Mouse (Mus musculus): Measurements from ENCODE around the gene C2cd3. TPM values are rescaled to one million over a fixed set of nuclear protein-coding genes. Genes with fewer than 3 reads are reported as not detected.

Gene C2cd3
- 20.5 and 20.6 TPM in 2 replicates for polyA plus RNA-seq (2015; fragmentation: Nextera tagmentation; extraction: Ambion mirVana)

DNA sequence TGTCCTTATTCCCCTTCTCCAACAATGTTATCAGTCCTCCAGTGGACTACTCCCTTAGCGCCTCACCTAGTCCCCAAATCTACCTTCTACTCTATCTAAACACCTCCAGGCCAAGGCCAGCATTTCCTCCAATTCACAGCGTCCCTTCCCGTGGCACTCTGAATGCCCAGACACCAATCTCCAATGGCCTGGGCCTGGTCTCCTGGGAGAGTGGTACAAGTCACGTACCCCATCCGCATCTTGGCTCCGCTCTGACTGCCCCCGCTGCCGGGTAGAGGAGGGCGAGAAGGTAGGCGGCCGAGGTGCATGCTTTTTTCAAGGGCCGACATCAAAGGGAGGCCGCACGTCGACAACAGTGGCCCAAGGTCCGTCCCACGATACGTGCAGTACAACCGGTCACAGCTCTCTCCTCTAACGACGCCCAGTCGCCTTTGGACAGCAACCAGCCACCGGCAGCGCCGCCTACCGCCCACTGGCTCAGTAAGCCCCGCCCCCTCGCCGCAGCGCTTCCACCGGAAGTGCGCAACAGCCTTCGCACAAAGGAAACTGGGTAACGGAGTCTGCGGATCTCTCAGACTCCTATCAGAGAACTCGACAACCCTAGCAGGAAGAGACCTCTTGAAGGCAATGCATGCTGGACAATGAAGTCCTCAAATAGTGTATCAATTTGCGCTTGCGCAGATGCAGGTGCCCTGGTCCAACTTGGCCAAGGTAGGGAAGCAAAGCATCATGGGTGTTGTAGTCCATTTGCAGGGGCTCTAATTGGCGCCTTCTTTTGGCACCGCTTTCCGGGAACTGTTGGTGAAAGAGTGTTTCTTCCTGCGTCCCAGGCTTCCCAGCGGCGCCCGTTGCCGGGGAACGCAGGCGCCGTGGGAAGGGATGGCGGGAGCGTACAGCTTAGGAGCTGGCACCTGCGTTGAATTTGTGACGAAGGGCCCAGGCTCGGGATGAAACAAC is at the start of gene C2cd3, which contains the start of gene Ppme1:
Gene C2cd3, plus strand, starts transcription at position 739 of the 957 bp plus-strand sequence.
Gene Ppme1, minus strand, starts transcription at position 813 of the 957 bp plus-strand sequence.
- DNase-seq (ENCODE audit: low spot score), result peak; percentile 99

DNA sequence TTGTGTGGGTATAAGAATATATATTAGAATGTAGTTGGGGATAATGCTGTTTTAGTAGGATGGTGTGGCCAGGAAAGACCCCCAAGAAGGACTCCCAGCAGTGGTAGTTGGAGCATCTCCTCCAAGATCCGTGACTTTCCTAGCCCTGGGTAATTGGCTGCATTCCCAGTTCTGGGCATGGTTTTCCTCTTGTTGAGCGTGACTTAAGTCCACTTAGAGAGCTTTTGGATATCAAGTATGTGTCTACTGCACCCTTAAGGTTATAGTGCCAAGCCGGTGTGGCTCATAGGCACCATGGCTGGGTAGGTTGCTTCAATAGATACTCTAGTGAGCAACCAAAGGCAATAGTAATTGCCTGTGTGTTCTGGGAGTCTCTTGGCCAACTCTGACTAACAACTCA is 48.3 kb upstream of the C2cd3 start:
- no peak for DNase-seq (ENCODE audit: low spot score)

DNA sequence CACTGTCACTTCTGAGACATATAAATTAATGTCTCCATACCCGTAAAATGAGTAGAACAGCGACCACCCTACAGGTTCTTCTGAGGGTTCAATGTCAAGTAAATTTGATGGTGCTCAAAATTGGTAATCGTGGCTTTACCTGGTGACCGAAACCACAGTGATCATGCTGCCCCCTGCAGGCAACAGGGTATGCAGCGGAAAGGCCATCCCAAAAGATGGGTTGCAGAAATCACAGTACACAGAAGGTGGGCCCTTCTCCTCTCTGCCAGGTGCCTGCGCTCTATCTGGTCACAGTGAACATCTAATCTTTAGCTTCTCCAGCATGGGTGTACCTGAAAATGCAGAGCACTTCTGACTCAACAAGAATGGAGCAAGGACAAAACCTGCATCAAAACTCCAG is 46.6 kb upstream of the C2cd3 start:
- DNase-seq (ENCODE audit: low spot score), result peak; percentile 5

DNA sequence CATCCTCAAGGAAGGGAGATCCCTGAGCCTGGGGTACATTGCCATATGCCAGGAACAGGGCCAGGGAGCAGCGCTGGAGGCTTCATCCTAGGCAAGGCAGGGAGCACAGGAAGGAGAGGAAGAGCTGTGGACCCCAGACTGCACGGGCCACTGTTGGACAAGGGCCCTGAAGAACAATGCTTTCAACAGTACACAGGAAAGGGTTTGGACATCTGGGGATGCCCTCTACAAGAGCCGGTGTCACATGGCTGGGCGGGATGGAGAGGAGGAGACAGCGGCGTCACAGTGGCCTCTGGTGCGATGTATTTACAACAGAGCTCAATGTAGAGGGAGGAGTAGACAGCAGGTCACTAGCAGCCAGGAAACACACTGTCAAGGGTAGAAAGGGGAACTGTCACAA is 44.5 kb upstream of the C2cd3 start:
- DNase-seq (ENCODE audit: low spot score), result no peak

DNA sequence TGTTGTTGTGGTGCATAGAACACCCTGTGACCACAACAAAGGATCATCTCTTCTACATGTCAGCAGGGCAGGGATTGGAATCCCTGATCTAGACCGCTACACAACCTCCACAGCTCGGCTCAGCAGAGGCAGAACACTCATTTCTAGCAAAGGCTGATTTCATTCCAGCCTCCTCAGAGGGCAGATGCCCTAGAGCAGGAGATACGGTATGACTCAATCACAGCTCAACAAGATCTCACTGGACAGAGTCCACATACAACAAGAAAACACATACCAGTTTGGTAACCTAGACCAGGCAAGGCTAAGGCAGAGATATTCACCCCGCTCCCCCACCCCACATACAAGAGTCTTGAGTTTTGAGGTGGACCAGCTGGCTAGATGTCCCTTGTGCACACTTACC is 43.4 kb upstream of the C2cd3 start:
- DNase-seq (ENCODE audit: low spot score), result no peak

DNA sequence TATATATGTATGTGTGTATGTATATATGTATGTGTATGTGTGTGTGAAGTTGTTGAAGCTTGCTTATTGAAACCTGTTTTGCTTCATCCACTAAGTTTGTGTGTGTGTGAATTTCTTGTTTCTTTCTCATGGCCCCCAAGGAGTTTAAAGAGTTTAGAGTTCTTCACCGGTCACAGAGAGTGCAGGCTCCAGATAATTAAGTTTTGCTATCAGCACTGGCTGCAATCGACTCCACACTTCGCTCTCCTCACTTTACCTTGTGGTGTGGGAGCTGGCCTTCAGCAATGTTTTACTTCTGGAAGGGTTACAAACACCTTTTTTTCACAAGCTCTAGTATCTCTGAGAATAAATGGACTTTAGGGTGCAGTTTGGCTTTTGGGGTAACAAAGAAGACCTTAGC is 40.8 kb upstream of the C2cd3 start:
- DNase-seq (ENCODE audit: low spot score), result no peak

DNA sequence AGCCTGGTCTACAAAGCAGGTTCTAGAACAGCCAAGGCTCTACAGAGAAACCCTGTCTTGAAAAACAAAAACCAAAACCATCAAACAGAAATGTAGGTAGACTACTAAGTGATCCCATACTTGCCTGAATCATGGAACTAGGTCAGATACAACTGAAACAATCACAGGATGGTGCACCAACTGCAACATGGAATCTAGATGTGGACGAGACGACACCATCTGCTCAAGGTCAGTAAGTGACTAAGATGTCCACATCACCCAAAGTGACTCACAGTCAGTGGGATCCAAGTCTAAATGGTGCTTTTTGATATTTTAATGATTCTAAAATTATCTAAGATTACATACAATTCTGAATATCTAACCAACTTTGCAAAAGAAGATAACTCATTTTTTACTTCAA is 36.1 kb upstream of the C2cd3 start:
- no peak for DNase-seq (ENCODE audit: low spot score)

DNA sequence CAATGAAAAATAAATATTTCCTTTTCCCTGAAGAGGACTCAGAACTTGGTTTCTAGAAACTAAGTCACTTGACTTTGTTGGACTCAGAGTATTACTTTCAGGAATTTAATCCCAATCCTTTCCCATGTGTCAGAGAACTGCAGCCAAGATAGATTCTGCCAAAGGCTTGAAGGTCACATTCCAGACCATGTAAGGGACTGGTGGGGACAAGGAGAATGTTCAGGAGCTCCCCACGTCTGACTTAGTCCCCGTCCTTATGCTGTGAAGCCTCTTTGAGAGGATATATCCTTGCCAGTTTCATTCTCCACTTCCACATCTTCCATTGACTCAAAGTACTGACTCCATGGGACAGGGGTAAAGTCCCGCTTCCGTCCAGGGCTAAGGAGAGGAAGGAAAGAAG is 17.0 kb upstream of the C2cd3 start:
- DNase-seq (ENCODE audit: low spot score), result no peak

DNA sequence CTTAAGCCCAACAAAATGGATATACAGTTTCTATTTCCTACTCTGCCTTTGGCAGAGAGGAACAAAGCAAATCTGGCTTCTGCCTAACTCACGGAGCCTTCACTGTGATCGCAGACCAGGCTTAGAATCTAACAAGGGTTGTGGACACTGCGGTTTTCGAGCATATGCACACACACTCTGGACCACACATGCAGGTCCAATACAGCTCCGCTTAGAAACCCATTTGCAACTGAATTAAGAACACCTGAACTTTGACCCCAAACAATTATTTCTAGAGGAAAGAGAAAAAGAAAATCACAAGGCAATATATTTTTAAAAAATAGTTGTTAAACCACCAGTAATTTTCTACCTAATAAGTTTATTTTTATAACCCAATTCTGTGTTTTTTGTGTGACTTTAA is 15.7 kb upstream of the C2cd3 start:
- no peak for DNase-seq (ENCODE audit: low spot score)

DNA sequence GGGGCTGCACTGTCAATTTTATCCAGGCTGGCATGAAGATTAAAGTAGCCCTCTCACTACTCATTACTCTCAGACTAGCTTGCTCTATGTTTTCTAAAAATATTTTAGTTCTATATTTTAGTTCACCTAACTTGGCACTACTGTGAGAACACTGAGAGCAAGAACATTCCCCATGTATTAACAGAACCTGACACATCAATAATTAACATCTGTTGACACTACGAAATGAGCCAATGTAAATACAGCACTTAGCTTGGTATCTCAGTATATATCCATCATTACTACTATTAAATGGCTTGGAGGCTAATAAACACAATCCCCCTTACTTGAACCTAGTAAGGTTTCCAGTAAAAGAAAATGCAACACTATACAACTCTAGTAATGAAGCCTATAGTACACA is 15.3 kb upstream of the C2cd3 start:
- no peak for DNase-seq (ENCODE audit: low spot score)

DNA sequence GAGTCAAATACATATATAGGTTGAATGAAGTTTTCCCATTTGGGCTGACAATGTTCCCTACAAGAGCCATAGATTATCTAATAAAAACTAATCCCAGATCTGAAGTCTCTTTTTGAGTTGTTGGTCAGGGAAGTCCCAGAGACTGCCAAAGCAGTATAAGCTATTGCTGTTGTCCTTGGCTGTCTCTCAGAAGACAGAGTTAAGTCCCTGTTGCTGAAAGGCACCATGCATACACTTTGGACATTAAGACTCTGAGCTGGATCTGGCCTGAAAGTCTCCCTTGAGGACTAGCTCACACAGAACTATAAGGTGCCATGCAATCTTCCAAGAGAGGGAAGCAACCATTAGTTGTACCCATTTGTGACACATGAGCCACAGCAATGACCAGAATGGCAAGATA is 14.2 kb upstream of the C2cd3 start:
- no peak for DNase-seq (ENCODE audit: low spot score)

DNA sequence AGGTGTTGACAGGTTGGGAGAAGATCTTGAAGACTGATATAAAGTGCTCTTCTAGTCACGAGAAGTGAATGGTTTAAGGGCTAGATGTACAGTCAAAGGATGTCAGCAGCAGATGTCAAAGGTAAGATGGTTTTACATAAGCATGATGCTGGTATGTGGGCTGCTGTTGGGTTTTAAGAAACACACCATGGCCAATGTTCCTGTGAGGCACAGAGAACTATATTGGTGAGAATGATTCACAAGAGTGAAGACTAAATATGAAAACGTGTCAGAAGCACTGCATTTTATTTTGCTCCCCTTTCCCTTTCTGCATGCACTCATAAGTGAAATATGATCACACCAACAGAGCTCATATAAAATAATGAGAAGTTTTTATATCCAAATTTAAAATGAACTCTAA is 8.9 kb upstream of the C2cd3 start:
- no peak for DNase-seq (ENCODE audit: low spot score)

DNA sequence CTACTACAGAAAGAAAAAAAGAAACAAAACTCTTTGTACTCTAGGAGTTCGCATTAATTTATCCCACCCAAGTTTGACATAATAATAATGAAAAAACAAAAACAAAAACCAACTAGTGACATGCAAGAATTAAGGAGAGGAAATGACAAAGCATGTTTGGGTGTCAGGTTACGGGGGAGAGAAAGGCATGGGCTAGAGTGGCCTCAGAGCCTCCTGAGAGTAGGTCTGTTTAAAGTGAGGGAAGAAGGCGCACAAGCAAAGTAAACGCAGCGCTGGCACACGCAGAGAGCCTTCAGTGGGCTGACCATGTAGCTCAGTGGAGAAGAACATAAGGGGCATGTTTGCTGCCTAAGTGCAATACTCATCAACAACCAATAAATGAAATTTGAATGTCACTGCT is 7.1 kb upstream of the C2cd3 start:
- DNase-seq (ENCODE audit: low spot score), result no peak

DNA sequence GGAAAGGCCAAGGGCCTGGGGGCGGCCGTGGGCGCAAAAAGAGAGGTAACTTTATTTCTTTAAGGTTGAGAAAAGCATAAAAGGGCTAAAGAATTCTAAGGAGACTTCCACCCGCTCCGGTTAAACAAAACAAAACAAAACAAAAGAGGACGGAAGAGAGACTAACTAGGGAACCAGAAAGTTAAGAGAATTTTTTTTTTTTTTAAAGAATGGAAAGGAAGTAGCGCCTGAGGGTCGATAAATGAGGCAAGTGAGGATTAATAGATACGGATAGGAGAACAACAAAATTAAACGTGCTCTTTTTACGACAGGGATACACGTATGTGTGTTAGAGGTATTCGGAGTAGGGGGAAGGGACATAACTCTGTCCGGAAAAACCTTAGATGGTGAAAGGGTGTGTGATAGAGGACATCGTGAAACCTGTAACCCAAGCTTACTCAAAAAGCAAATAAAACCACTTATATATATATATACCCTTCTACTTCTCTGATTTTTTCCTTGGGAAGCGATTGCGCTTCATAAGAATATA is 483 bp downstream of the C2cd3 start:
- peak; percentile 14 for DNase-seq (ENCODE audit: low spot score)

DNA sequence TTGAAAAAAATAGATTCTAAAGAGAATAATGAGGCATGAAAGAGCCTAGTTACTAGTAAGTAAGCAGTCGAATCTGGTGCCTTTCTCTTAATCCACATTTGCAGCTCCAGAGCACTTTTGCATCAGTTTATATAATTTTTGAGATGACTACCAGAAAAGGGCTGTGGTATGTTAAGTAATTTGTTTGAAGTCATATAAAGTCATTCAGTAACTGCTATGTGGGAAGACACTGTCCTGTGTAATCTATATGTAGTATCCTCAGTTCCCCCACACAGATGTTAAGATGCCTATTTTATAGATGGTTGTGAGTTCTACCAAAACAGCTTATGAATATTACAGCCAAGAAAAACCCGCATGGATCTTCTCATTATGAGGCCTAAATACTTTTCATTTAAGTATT is 6.2 kb downstream of the C2cd3 start:
- no peak for DNase-seq (ENCODE audit: low spot score)

DNA sequence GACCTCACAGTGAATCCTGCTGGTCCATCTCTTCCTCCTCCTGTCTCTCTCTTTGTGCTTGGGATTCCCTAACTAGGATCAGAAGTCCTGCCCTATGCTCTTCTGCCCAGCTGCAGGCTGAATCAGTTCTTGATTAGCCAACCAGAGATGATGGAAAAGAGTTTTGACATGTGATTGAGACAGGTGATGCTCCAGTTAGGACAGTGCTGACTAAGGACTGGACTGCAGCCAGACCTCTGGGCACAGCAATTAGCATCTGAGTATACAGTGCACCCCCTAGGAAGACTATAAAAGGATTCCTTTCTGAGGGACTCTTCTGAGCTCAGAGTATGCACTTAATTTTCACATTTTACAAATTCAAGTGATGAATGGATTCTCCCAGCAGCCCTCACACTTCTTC is 9.1 kb downstream of the C2cd3 start:
- no peak for DNase-seq (ENCODE audit: low spot score)

DNA sequence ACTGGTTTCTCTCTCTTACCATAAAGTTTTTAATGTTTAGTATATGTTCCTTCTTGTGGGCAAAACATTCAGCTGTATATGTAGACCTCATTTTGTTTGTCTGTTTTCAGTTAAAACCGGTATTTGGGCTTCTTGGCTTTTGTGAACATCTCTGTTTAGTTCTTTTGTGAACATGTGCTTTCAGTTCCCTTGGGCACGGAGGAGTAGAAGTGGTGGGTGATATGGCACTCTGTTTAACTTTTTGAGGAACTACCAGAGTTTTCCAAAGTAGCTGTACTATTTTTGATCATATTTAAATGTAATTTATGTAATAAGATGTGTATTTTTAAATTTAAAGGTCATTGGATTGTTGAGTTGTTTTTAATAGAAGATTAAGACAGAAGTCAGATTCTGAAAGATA is 11.2 kb downstream of the C2cd3 start:
- DNase-seq (ENCODE audit: low spot score), result no peak

DNA sequence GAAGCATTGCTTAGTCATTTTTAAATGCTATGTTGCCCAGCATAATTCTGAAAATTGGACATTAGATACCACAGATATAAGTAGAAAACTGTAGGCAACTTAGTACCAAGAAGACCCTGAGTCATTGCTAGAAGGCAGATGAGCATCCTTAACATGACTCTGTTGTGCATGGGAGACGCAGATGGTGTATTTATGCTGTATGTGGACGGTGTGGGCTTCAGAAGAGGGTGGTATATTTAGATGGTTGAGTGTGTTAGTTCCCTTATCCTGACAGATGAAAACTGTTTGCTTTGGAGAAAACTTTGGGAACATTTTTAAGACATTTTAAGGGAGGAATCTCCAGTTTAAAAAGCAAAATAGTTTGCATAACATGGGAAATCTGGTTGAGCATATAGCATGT is 16.1 kb downstream of the C2cd3 start:
- DNase-seq (ENCODE audit: low spot score), result no peak

DNA sequence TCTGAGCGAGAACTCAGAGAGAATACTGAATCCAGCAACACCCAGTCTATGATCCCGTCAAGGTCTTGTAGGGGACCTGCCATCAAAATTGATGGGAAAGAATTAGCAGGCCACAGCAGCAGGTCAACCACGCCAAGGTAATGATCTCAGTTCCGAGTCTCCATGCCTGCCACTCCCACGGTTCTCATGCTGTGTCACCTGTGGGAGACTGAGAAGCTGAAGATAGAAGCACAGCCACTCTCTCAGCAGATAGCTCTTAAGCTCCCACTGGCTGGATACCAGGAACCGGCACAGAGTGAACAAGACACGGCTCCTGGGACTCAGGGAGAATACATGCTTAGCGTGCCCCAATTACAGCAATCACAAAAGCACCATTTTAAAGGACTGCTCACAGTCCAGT is 18.1 kb downstream of the C2cd3 start:
- no peak for DNase-seq (ENCODE audit: low spot score)

DNA sequence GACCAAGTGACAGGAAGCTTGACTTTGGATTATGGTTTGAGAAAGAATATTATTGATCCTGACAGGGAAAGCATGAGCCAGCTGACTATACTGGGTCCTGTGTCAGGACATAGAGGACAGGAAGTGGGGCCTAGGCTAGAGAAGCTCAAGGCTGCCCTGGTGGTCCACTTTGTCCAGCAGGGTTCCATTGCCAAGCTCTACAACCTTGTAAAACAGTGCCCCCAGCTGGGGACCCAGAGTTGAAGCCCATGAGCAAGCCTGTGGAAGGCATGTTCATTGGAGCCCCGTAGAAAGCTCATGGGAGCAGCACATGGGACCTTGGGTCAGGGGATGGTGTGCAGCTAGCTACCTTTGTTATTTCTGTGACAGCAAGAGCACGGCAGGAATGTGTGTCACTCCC is 20.2 kb downstream of the C2cd3 start:
- no peak for DNase-seq (ENCODE audit: low spot score)

DNA sequence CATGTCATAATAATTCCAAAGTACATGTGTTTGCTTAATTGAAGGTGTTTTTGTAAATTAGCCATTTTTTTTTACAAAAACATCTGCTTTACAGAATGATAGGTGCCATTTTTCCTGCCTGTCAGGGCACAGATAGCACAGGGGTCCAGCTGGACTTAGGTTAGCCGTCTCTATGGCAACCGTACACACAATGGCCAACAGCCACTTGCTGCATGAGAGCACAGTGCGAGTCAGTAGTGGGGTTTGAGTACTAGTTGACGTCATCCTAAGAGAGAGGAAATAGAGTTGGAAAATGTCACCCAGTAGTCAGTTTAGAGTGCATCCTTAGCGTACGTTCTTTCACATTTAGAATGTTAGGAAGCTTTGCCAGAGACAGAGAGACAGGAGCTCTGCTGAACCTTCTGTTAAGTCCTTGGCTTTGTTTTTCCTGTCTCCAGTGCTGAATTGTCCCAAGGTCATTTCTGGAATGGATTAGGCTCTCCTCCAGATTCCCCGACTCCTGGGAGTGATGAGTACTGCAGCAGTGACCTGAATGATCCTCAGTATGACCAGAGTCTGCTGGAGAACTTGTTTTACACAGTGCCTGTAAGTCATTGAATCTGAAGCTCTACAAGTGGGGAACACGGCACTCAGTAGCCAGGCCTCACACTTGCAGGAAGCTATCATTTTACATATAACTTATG is 27.3 kb downstream of the C2cd3 start:
- no peak for DNase-seq (ENCODE audit: low spot score)

DNA sequence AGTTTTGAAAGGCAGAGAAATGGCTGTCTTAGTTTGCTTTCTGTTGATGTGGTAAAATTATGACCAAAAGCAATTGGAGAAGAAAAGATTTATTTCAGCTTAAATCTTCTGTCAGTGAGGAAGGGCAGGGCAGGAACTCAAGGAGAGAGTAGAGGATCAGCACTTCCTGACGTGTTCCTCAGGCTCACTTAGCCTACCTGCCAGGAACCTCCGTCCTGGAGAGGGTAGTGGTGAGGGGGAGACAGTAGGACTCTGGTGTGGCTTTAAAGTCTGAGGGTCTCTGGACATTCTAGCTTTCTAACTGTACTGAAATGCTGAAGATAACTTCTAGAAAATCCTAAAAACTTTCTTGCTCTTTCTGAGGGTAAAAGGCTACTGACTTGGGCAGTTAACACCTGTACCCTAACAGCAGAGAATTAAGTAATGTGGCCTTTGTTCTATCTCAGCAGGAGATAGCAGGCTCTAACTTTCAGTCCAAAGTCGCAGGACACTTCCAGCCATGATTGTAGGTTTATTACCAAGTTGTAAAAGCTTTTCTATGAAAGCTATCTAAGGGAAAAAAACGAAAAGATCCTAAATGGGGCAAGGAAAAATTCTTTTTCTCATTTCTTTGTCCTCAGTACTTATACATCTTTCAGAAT is 29.0 kb downstream of the C2cd3 start:
- DNase-seq (ENCODE audit: low spot score), result no peak

Measured in thymus, postnatal 0 days (tissue).